Mouse (Mus musculus) adrenal gland, postnatal 14 days (tissue): ENCODE measurements around the gene Tgm5. TPM values are rescaled to one million over a fixed set of nuclear protein-coding genes. Genes with fewer than 3 reads are reported as not detected.
"Not testable (repeated sequence)": the region's sequence is repeated elsewhere in the genome, so short reads cannot be mapped to it uniquely, and the experiment has no call there.

Experiments used
- DNase-seq: peaks from one replicate; pipeline ENCODE4 v3.0.0; 2021; ENCODE audit warnings: mixed read lengths
- long read RNA-seq, 2 experiments: library from polyadenylated mRNA; stranded (forward); transcript quantifications; one replicate each; pipeline ENCODE4 v2.0.0; 2021
- total RNA-seq: library from RNA; stranded (reverse); gene quantifications from 2 replicates; pipeline ENCODE4 v1.2.3, GENCODE M21; 2021

The Tgm5 gene
- total RNA-seq: not detected in 2 replicates
- long read RNA-seq, experiment 1: 0 reads
- long read RNA-seq, experiment 2: 0 reads

- no peak for DNase-seq
Observed at GRCm38 (mm10) chr2:121085480-121086185, at the start of gene Tgm5. Gene Tgm5, minus strand, starts transcription at chr2:121085841.

- DNase-seq: no peak
Observed at GRCm38 (mm10) chr2:121132822-121133221, 47.2 kb upstream of the Tgm5 start.

DNA sequence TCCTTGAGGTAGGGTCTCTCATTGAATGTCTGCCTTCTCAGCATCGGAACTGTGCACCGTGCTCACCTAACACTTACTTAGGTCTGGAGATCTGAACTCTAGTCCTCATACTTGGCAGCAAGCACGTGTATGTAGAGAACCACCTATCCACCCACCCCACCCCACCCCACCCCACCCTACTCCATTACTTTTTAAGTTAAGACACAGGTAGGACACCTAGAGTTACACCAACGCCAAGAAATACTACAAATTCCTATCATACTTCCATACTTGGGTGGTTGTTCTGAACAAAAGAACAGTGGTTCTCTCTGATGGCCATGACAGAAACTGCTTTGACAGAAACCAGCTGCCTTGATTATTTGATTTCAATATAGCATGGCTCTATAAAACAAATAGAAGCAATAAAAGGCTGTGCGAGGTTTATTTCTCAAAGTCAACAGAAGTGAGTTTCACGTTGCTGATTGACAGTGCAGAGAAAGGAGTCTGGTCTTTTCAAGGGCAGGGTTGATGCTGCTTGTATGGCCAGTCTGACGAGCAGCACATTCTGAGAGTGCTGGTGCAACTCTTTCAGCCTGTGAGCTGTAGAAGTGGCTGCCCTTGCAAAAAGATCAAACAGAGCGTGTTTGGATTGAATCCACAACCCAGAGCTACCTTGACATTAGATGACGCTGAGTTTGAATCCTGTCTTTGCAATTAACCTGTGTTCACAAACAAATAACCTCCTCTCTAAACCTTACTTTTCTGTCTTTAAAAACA lies 43.4 kb upstream of the Tgm5 start:
- peak; percentile 57 for DNase-seq

GRCm38 (mm10) chr2:121127536-121127935 lies 41.9 kb upstream of the Tgm5 start:
- DNase-seq: no peak

GRCm38 (mm10) chr2:121126302-121126701 lies 40.7 kb upstream of the Tgm5 start:
- not testable (repeated sequence) for DNase-seq

DNA sequence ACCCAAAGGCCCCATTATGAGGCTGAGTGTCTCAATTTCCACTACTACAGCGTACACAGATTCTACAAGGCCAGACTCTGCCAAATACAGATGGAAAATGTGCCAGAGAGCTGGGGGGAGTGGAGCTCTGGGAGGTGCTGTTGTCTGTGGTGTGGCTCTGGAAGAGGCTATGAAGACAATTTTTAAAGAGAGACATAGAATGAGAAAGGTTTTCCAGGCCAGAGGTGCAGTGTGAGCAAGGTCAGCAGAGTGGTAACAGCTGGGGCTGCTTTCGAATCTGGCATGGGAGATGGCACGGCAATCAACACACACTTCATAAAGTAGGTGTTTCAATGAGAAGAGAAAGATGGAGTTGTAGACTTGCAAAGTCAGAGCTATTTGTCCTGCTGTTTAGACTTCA lies 33.6 kb upstream of the Tgm5 start:
- no peak for DNase-seq

GRCm38 (mm10) chr2:121115418-121115817 lies 29.8 kb upstream of the Tgm5 start:
- DNase-seq: no peak

- DNase-seq: no peak
Observed at GRCm38 (mm10) chr2:121109695-121110094, 24.1 kb upstream of the Tgm5 start, which contains the start of gene Tgm7. Gene Tgm7, minus strand, starts transcription at chr2:121109795.

DNA sequence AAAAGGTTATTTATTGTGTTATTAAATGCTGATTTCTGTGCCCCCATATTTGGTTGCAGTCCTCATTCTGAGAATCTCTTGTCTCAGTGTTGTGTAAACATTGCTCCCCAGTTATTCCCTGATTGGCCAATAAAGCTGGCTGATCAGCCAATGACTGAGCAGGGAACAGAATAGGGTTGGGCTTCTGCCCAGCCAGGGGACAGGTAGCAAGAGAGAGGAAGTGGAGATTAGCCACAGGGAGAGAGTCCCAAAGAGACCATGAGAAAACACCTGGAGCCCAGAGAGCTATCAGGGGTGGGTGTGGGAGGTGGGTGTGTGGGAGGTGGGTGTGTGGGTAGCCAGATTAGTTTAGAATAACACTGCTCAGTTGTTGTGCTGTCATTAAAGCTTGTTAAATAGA lies 20.3 kb upstream of the Tgm5 start:
- DNase-seq: no peak

GRCm38 (mm10) chr2:121102051-121102450 lies 16.4 kb upstream of the Tgm5 start:
- DNase-seq: peak; percentile 77

GRCm38 (mm10) chr2:121089751-121090150 lies 4.1 kb upstream of the Tgm5 start:
- DNase-seq: no peak

DNA sequence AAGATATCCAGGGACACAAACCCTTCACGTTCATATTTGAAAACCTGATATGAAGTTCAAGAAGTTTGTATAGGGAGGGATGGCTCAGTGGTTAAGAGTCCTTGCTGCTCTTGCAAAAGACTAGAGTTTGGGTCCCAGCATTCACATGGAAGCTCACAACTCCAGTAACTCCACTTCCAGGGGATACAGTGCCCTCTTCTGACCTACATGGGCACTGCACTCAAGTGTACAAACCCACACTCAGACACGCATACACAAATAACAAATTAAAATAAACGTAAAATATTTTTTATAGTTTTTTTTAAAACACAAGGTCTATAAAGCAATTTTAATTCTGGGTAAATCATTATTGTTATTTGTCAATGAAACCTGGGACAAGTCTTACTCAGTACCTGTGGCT lies 2.9 kb upstream of the Tgm5 start:
- DNase-seq: no peak

DNA sequence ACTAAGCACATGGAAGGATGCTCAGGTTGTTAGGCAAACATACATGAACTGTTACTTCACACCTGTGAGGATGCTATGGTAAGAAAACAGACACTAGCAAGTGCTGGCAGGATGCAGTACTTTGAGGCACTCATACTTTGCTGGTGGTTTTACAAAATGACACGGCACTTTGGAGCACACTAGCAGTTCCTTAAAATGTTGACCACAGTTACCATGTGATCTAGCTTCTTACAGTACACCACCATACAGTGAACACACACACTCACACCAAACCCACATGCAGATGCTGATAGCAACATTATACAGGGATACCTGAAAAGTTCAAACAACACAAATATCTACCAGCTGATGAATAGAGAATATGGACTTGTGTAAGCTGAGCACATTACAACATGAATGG lies 3.0 kb downstream of the Tgm5 start:
- no peak for DNase-seq

GRCm38 (mm10) chr2:121074747-121075146 lies 10.9 kb downstream of the Tgm5 start:
- DNase-seq: no peak

GRCm38 (mm10) chr2:121071871-121072270 lies 13.8 kb downstream of the Tgm5 start:
- DNase-seq: no peak

- no peak for DNase-seq
Observed at GRCm38 (mm10) chr2:121069506-121069905, 16.1 kb downstream of the Tgm5 start.

- DNase-seq: no peak
Observed at GRCm38 (mm10) chr2:121067116-121067515, 18.5 kb downstream of the Tgm5 start.

- DNase-seq: no peak
Observed at GRCm38 (mm10) chr2:121061315-121061714, 24.3 kb downstream of the Tgm5 start.

GRCm38 (mm10) chr2:121057997-121058396 lies 27.6 kb downstream of the Tgm5 start:
- DNase-seq: no peak

GRCm38 (mm10) chr2:121055915-121056314 lies 29.7 kb downstream of the Tgm5 start:
- DNase-seq: no peak

DNA sequence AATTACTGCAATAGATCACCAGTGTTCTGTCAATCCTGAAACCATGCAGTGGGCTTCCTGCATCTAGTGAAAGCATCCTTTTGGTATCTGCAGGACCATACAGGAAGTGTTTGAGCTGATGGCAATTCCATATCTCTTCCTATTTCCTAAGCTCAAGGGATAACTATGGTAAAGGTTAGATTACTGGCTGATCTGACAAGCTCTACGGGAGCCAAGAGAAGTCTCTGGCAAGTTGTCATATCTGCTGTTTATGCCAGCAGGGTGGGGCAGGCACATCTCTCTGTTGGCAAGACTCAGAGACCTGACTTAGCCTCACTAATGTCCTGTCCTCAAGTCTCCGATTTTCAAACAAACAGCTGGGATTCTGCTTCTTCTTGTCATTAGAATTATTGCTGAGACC lies 31.6 kb downstream of the Tgm5 start:
- no peak for DNase-seq

DNA sequence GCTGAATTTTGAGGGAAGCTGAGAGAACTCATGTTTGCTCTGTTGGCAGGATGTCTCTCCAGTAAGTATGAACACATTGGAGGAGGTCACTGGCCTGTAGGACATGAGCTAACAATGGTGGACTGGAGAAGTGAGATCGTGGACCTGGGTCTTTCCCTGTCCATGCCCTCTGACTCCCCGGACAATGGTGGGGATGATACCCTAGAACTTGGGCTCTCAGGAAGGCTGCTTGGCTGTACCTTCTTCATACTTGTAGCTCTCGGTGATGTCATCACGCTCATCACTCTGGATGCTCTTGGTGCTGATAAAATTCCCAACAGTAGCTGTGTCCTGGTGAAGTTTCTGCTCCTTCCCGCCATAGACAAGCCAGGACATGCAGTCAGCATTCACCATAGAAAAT lies 33.5 kb downstream of the Tgm5 start:
- no peak for DNase-seq

DNA sequence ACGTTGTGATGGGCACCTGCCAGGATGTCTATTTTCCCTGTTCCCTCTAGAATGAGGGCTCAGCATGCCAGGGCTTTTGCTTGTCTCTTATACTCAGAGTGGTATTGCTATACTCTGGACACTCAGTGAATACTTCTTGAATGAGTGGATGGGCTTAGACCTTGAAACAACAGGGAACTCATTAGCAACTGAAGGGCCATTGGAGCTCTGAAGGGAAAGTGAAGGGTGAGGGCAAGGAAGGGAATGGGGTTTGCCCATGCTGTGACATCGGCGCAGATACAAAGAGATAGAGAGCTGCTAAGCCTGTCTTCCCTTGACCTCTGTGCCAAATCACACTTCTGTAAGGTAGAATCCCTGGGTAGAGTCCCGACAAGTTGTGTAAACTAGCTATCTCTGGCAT lies 40.0 kb downstream of the Tgm5 start:
- DNase-seq: no peak

DNA sequence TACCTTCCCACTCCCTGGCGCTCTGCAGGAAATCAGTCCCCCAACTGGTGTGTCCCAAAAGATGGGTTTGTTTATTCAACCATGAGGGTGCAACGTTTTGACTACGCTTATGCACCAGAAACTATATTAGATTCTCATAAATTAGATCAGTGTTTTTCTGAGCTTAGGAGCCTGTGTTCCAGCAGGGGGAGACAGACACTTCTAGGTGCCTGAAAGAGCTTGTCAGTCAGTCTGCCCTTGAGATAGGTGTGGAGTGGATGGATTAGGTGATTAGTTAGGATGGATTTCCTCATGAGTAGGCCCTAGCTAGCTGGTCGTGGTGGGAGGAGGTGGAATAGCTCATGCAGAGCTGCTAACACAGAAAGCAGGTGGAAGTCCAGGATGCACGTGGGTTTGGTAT lies 44.5 kb downstream of the Tgm5 start:
- DNase-seq: peak; percentile 52
